Comparison of ENCODE assay signal across 11 mouse cellular contexts in genomic region chr16:57431294-57431693, GRCm38 (mm10).
"Had no signal": no experiment of that assay in that cellular context is flagged by ENCODE, and none has a peak within 500 bp of the region (broad histone marks: within the 10 kb centered on the region; RNA-seq: fewer than 3 reads in every experiment).

No protein-coding gene starts in this region.

- ATAC-seq: liver, embryonic 12.5 days; midbrain, embryonic 13.5 days had no signal

- DNase-seq: kidney, adult 2 months; kidney, postnatal 14 days; lung, embryonic 14.5 days; lung, postnatal 10 days; lung, postnatal 4 days; retina, postnatal 1 day; right cerebral cortex, postnatal 4 days; spleen, adult 18-20 months; thymus, adult 18-20 months had no signal
